Mouse (Mus musculus) left cerebral cortex, adult 2 months (tissue): ENCODE data around the gene Ccer2. TPM values are rescaled to one million over a fixed set of nuclear protein-coding genes. Genes with fewer than 3 reads are reported as not detected.

Experiments used
- DNase-seq, 2 experiments: peaks; one replicate each; pipeline ENCODE4 v3.0.0; 2021 to 2022; ENCODE audit warnings: low spot score in 2 of 2, mixed read lengths in 1 of 2; ENCODE audit errors: extremely low spot score in 1 of 2
- H3K27ac ChIP-seq: fragments of 200-600 bp; 2 replicates; pipeline ENCODE4 v1.8.1; 2022
- H3K4me3 ChIP-seq: fragments of 200-600 bp; 2 replicates; pipeline ENCODE4 v1.8.1; 2022
- CTCF ChIP-seq: fragments of 200-600 bp; IDR thresholded peaks from 2 replicates; pipeline ENCODE4 v1.8.1; 2022; ENCODE audit warnings: antibody characterized with exemption, mild to moderate bottlenecking, moderate library complexity
- intact Hi-C: fragments of 180-260 bp; cut with DNase I; formaldehyde crosslinking; loops from one replicate; pipeline ENCODE4 v1.15.1; 2025
- total RNA-seq, 2 experiments: library from RNA; stranded (reverse); gene quantifications; 2 replicates each; pipeline ENCODE4 v1.2.3; 2021

Ccer2 gene
- total RNA-seq, 2 experiments from 2014 or later = 1.0 to 1.9 TPM

- TF ChIP-seq CTCF = no peak
- intact Hi-C loops = no loop called here
Observed at GRCm38 (mm10) chr7:28765211-28765610, 9.2 kb downstream of the Ccer2 start.

GRCm38 (mm10) chr7:28766173-28766879, 10.4 kb downstream of the Ccer2 start, which contains the start of gene Sirt2:
Sirt2 (plus strand) TSS chr7:28766735.
- intact Hi-C loops = no loop called here
- Histone ChIP-seq H3K4me3 (peak within 1 kb of the TSS; percentile 75), H3K27ac (peak within 1 kb of the TSS; percentile 94)
- peak; percentile 94 to 97 for DNase-seq
- TF ChIP-seq CTCF = no peak; the same call in 1 of the 2 replicates

More at GRCm38 (mm10) chr7:28765211-28765610, 9.2 kb downstream of the Ccer2 start:
- no peak for DNase-seq
- Histone ChIP-seq H3K27ac (no peak overlapping the region), H3K4me3 (peak overlapping the region; percentile 75; the same call in 1 of the 2 replicates)

GRCm38 (mm10) chr7:28766910-28767309, 10.9 kb downstream of the Ccer2 start:
- H3K4me3 ChIP-seq = peak overlapping the region; percentile 75
- peak overlapping the region; percentile 83 for H3K27ac ChIP-seq
- DNase-seq = no peak
- TF ChIP-seq CTCF = no peak
- intact Hi-C loops = no loop called here

GRCm38 (mm10) chr7:28767462-28767965, 11.5 kb downstream of the Ccer2 start, which contains the start of gene Nfkbib:
Nfkbib (minus strand) TSS chr7:28767512.
- H3K4me3 ChIP-seq = peak within 1 kb of the TSS; percentile 75
- H3K27ac ChIP-seq = peak within 1 kb of the TSS; percentile 94
- TF ChIP-seq CTCF = no peak
- DNase-seq = no peak
- intact Hi-C loops = no loop called here

- TF ChIP-seq CTCF = no peak
- intact Hi-C loops = no loop called here
- DNase-seq = no peak
- H3K4me3 ChIP-seq = no peak overlapping the region
- no peak overlapping the region for H3K27ac ChIP-seq
Observed at GRCm38 (mm10) chr7:28769414-28769958, 13.5 kb downstream of the Ccer2 start.

- TF ChIP-seq CTCF = no peak
- no peak for DNase-seq
- intact Hi-C loops = no loop called here
- no peak overlapping the region for H3K4me3 ChIP-seq
- no peak overlapping the region for H3K27ac ChIP-seq
Observed at GRCm38 (mm10) chr7:28770309-28770708, 14.3 kb downstream of the Ccer2 start.

GRCm38 (mm10) chr7:28771867-28772266, 15.9 kb downstream of the Ccer2 start:
- H3K27ac ChIP-seq = no peak overlapping the region
- intact Hi-C loops = no loop called here

GRCm38 (mm10) chr7:28773163-28773562, 17.2 kb downstream of the Ccer2 start:
- intact Hi-C loops = no loop called here
- TF ChIP-seq CTCF = no peak
- Histone ChIP-seq H3K4me3 (no peak overlapping the region), H3K27ac (no peak overlapping the region)
- DNase-seq = no peak

More at GRCm38 (mm10) chr7:28771867-28772266, 15.9 kb downstream of the Ccer2 start:
- TF ChIP-seq CTCF = no peak
- no peak overlapping the region for H3K4me3 ChIP-seq
- no peak for DNase-seq

- H3K27ac ChIP-seq = no peak overlapping the region
- intact Hi-C loops = no loop called here
Observed at GRCm38 (mm10) chr7:28774164-28774563, 18.2 kb downstream of the Ccer2 start.

GRCm38 (mm10) chr7:28775129-28775528, 19.2 kb downstream of the Ccer2 start:
- intact Hi-C loops = loop anchor here (5.0 kb wide), 1 partner anchor 262 kb away; no protein-coding TSS in a partner anchor
- Histone ChIP-seq H3K27ac (no peak overlapping the region), H3K4me3 (no peak overlapping the region)
- no peak for DNase-seq
- TF ChIP-seq CTCF = no peak

More at GRCm38 (mm10) chr7:28774164-28774563, 18.2 kb downstream of the Ccer2 start:
- TF ChIP-seq CTCF = no peak
- no peak for DNase-seq
- H3K4me3 ChIP-seq = no peak overlapping the region

- TF ChIP-seq CTCF = no peak
- Histone ChIP-seq H3K4me3 (no peak overlapping the region), H3K27ac (no peak overlapping the region)
- intact Hi-C loops = loop anchor here (5.0 kb wide), 1 partner anchor 258 kb away; no protein-coding TSS in a partner anchor
- DNase-seq = no peak
Observed at GRCm38 (mm10) chr7:28778825-28779224, 22.9 kb downstream of the Ccer2 start.

- H3K4me3 ChIP-seq = no peak overlapping the region
- intact Hi-C loops = loop anchor here (1.0 kb wide), 1 partner anchor 87 kb away; no protein-coding TSS in a partner anchor
- peak; percentile 78 for TF ChIP-seq CTCF
- H3K27ac ChIP-seq = peak overlapping the region; percentile 69
- peak; percentile 81 to 90 for DNase-seq
Observed at GRCm38 (mm10) chr7:28780067-28780658, 24.2 kb downstream of the Ccer2 start.
